Mouse (Mus musculus) forebrain, embryonic 12.5 days (tissue): ENCODE data around the gene Lama5. TPM values are rescaled to one million over a fixed set of nuclear protein-coding genes. Genes with fewer than 3 reads are reported as not detected.

Experiments used
- ATAC-seq: fragments of 200-750 bp; cut with Nextera tagmentation; 2 replicates; pipeline ENCODE4 v1.8.0; 2017; ENCODE audit warnings: moderate TSS enrichment; ENCODE audit not compliant: low FRiP score
- H3K27ac ChIP-seq: fragments of 300-500 bp; sonication (generic); 2 replicates; pipeline ENCODE4 v1.5.1; 2016; ENCODE audit warnings: mild to moderate bottlenecking
- H3K27me3 ChIP-seq: fragments of 300-500 bp; sonication (generic); 2 replicates; pipeline ENCODE4 v1.6.1; 2016; ENCODE audit warnings: mild to moderate bottlenecking
- H3K36me3 ChIP-seq: fragments of 300-500 bp; sonication (generic); replicated peaks from 2 replicates; pipeline ENCODE4 v1.6.1; 2016; ENCODE audit warnings: mild to moderate bottlenecking
- H3K4me1 ChIP-seq: fragments of 300-500 bp; sonication (generic); 2 replicates; pipeline ENCODE4 v1.6.1; 2016
- H3K4me2 ChIP-seq: fragments of 300-500 bp; sonication (generic); 2 replicates; pipeline ENCODE4 v1.6.1; 2016; ENCODE audit warnings: mild to moderate bottlenecking, moderate library complexity
- H3K4me3 ChIP-seq: fragments of 300-500 bp; sonication (generic); replicated peaks from 2 replicates; pipeline ENCODE4 v1.5.1; 2016; ENCODE audit warnings: mild to moderate bottlenecking
- H3K9ac ChIP-seq: fragments of 300-500 bp; sonication (generic); 2 replicates; pipeline ENCODE4 v1.6.1; 2016; ENCODE audit warnings: mild to moderate bottlenecking
- H3K9me3 ChIP-seq: fragments of 300-500 bp; sonication (generic); 2 replicates; pipeline ENCODE4 v1.6.1; 2016
- WGBS: fragments of 180-500 bp; shearing (Covaris S2); methylation state at CpG from one replicate; pipeline ENCODE4 v1.1.7; 2016; 5-methylcytosine and 5-hydroxymethylcytosine counted together
- polyA plus RNA-seq: library from polyadenylated mRNA; unstranded; fragments of >200 nt; fragmentation: Nextera tagmentation; extraction: Ambion mirVana; gene quantifications from 2 replicates; pipeline ENCODE4 v1.2.1, GENCODE M21; 2016

Lama5 gene
- polyA plus RNA-seq, 1 experiment from 2014 or later = 4.9 TPM

- ATAC-seq = no peak
- H3K4me2 ChIP-seq = no peak overlapping the region
- no peaks in the 10 kb centered on the region for H3K36me3 ChIP-seq
- no peaks in the 10 kb centered on the region for H3K27me3 ChIP-seq
- no peak overlapping the region for H3K9ac ChIP-seq
- peaks cover 28% of the 10 kb centered on the region for H3K4me1 ChIP-seq
- H3K27ac ChIP-seq = no peak overlapping the region
- no peaks in the 10 kb centered on the region for H3K9me3 ChIP-seq
- H3K4me3 ChIP-seq = no peak overlapping the region
- 95% methylated on average over 8 of the region's 8 CpGs for WGBS
Measured at GRCm38 (mm10) chr2:180217587-180217986, 8.1 kb downstream of the Lama5 start.

- ATAC-seq = no peak
- no peaks in the 10 kb centered on the region for H3K27me3 ChIP-seq
- H3K36me3 ChIP-seq = no peaks in the 10 kb centered on the region
- WGBS = 72% methylated on average over 5 of the region's 5 CpGs
- H3K4me3 ChIP-seq = no peak overlapping the region
- no peak overlapping the region for H3K9ac ChIP-seq
- no peak overlapping the region for H3K4me2 ChIP-seq
- H3K4me1 ChIP-seq = peaks cover 21% of the 10 kb centered on the region
- H3K9me3 ChIP-seq = 0 out of 2 replicates have a peak, but pooled peaks cover 3% of the 10 kb centered on the region
- H3K27ac ChIP-seq = no peak overlapping the region
Measured at GRCm38 (mm10) chr2:180216921-180217320, 8.7 kb downstream of the Lama5 start.

- Histone ChIP-seq H3K36me3 (no peaks in the 10 kb centered on the region), H3K4me2 (no peak overlapping the region), H3K27ac (no peak overlapping the region), H3K4me3 (no peak overlapping the region), H3K9me3 (0 out of 2 replicates have a peak, but pooled peaks cover 3% of the 10 kb centered on the region), H3K9ac (no peak overlapping the region), H3K4me1 (peaks cover 19% of the 10 kb centered on the region; the same call in 1 of the 2 replicates), H3K27me3 (no peaks in the 10 kb centered on the region)
- ATAC-seq = no peak
- WGBS = 81% methylated on average over 6 of the region's 6 CpGs
Measured at GRCm38 (mm10) chr2:180215951-180216350, 9.7 kb downstream of the Lama5 start.

GRCm38 (mm10) chr2:180215011-180215461 lies 10.6 kb downstream of the Lama5 start:
- WGBS = 84% methylated on average over 8 of the region's 8 CpGs
- no peak for ATAC-seq
- peaks cover 19% of the 10 kb centered on the region; the same call in 1 of the 2 replicates for H3K4me1 ChIP-seq
- H3K27ac ChIP-seq = no peak overlapping the region
- H3K4me3 ChIP-seq = no peak overlapping the region
- no peak overlapping the region for H3K4me2 ChIP-seq
- H3K9ac ChIP-seq = no peak overlapping the region
- 0 out of 2 replicates have a peak, but pooled peaks cover 3% of the 10 kb centered on the region for H3K9me3 ChIP-seq
- no peaks in the 10 kb centered on the region for H3K36me3 ChIP-seq
- H3K27me3 ChIP-seq = no peaks in the 10 kb centered on the region

GRCm38 (mm10) chr2:180214352-180214978 lies 11.2 kb downstream of the Lama5 start:
- H3K4me1 ChIP-seq = peaks cover 19% of the 10 kb centered on the region; the same call in 1 of the 2 replicates
- no peak overlapping the region for H3K9ac ChIP-seq
- no peak overlapping the region for H3K4me3 ChIP-seq
- 0 out of 2 replicates have a peak, but pooled peaks cover 3% of the 10 kb centered on the region for H3K9me3 ChIP-seq
- no peak overlapping the region for H3K27ac ChIP-seq
- H3K27me3 ChIP-seq = no peaks in the 10 kb centered on the region
- H3K36me3 ChIP-seq = no peaks in the 10 kb centered on the region
- 84% methylated on average over 4 of the region's 4 CpGs for WGBS
- no peak for ATAC-seq
- H3K4me2 ChIP-seq = no peak overlapping the region

GRCm38 (mm10) chr2:180212255-180212654 lies 13.4 kb downstream of the Lama5 start:
- Histone ChIP-seq H3K36me3 (no peaks in the 10 kb centered on the region), H3K9ac (no peak overlapping the region), H3K4me1 (peaks cover 8% of the 10 kb centered on the region; the same call in 1 of the 2 replicates), H3K27ac (no peak overlapping the region), H3K27me3 (no peaks in the 10 kb centered on the region), H3K4me2 (no peak overlapping the region), H3K4me3 (no peak overlapping the region), H3K9me3 (0 out of 2 replicates have a peak, but pooled peaks cover 3% of the 10 kb centered on the region)
- no peak for ATAC-seq
- WGBS = 93% methylated on average over 3 of the region's 3 CpGs

GRCm38 (mm10) chr2:180208976-180209375 lies 16.7 kb downstream of the Lama5 start:
- H3K27me3 ChIP-seq = no peaks in the 10 kb centered on the region
- H3K4me1 ChIP-seq = peaks cover 6% of the 10 kb centered on the region; the same call in 1 of the 2 replicates
- no peak overlapping the region for H3K4me3 ChIP-seq
- no peak overlapping the region for H3K27ac ChIP-seq
- no peaks in the 10 kb centered on the region for H3K36me3 ChIP-seq
- 78% methylated on average over 1 of the region's 1 CpGs for WGBS
- H3K9me3 ChIP-seq = 0 out of 2 replicates have a peak, but pooled peaks cover 3% of the 10 kb centered on the region
- H3K4me2 ChIP-seq = no peak overlapping the region
- no peak overlapping the region for H3K9ac ChIP-seq
- no peak for ATAC-seq

GRCm38 (mm10) chr2:180207840-180208239 lies 17.8 kb downstream of the Lama5 start:
- H3K27ac ChIP-seq = no peak overlapping the region
- H3K9ac ChIP-seq = no peak overlapping the region
- H3K4me2 ChIP-seq = no peak overlapping the region
- no peak for ATAC-seq
- H3K36me3 ChIP-seq = no peaks in the 10 kb centered on the region
- peaks cover 6% of the 10 kb centered on the region; the same call in 1 of the 2 replicates for H3K4me1 ChIP-seq
- no peak overlapping the region for H3K4me3 ChIP-seq
- no peaks in the 10 kb centered on the region for H3K27me3 ChIP-seq
- H3K9me3 ChIP-seq = 0 out of 2 replicates have a peak, but pooled peaks cover 3% of the 10 kb centered on the region
- WGBS = 72% methylated on average over 7 of the region's 7 CpGs

GRCm38 (mm10) chr2:180205956-180206280 lies 19.7 kb downstream of the Lama5 start:
- Histone ChIP-seq H3K4me2 (no peak overlapping the region), H3K9me3 (no peaks in the 10 kb centered on the region), H3K4me1 (peaks cover 7% of the 10 kb centered on the region; the same call in 1 of the 2 replicates), H3K4me3 (no peak overlapping the region), H3K27ac (peak overlapping the region; percentile 19; the same call in 1 of the 2 replicates), H3K36me3 (no peaks in the 10 kb centered on the region), H3K27me3 (no peaks in the 10 kb centered on the region), H3K9ac (peak overlapping the region; percentile 38)
- 100% methylated on average over 2 of the region's 2 CpGs for WGBS
- ATAC-seq = no peak

GRCm38 (mm10) chr2:180205083-180205955 lies 20.3 kb downstream of the Lama5 start:
- peak overlapping the region; percentile 19 for H3K27ac ChIP-seq
- H3K27me3 ChIP-seq = no peaks in the 10 kb centered on the region
- no peak overlapping the region for H3K4me3 ChIP-seq
- H3K4me2 ChIP-seq = no peak overlapping the region
- peak; percentile 64; the same call in 1 of the 2 replicates for ATAC-seq
- H3K4me1 ChIP-seq = peaks cover 9% of the 10 kb centered on the region; the same call in 1 of the 2 replicates
- 82% methylated on average over 12 of the region's 12 CpGs for WGBS
- peak overlapping the region; percentile 38 for H3K9ac ChIP-seq
- no peaks in the 10 kb centered on the region for H3K36me3 ChIP-seq
- H3K9me3 ChIP-seq = no peaks in the 10 kb centered on the region

- H3K9ac ChIP-seq = no peak overlapping the region
- 0 out of 2 replicates have a peak overlapping the region, but pooled peaks have one; percentile 9 for H3K27ac ChIP-seq
- no peak overlapping the region for H3K4me3 ChIP-seq
- 92% methylated on average over 9 of the region's 9 CpGs for WGBS
- H3K9me3 ChIP-seq = no peaks in the 10 kb centered on the region
- H3K4me2 ChIP-seq = no peak overlapping the region
- no peak for ATAC-seq
- peaks cover 9% of the 10 kb centered on the region; the same call in 1 of the 2 replicates for H3K4me1 ChIP-seq
- H3K36me3 ChIP-seq = no peaks in the 10 kb centered on the region
- H3K27me3 ChIP-seq = no peaks in the 10 kb centered on the region
Measured at GRCm38 (mm10) chr2:180204501-180204900, 21.2 kb downstream of the Lama5 start.

GRCm38 (mm10) chr2:180202805-180203204 lies 22.9 kb downstream of the Lama5 start:
- no peak overlapping the region for H3K4me3 ChIP-seq
- no peak overlapping the region for H3K9ac ChIP-seq
- ATAC-seq = no peak
- no peaks in the 10 kb centered on the region for H3K27me3 ChIP-seq
- no peaks in the 10 kb centered on the region for H3K9me3 ChIP-seq
- no peak overlapping the region for H3K4me2 ChIP-seq
- no peaks in the 10 kb centered on the region for H3K36me3 ChIP-seq
- H3K27ac ChIP-seq = no peak overlapping the region
- peaks cover 9% of the 10 kb centered on the region; the same call in 1 of the 2 replicates for H3K4me1 ChIP-seq
- 89% methylated on average over 10 of the region's 10 CpGs for WGBS
